Mouse (Mus musculus) intestine, embryonic 16.5 days (tissue): ENCODE data around the gene Nup88. TPM values are rescaled to one million over a fixed set of nuclear protein-coding genes. Genes with fewer than 3 reads are reported as not detected.

Source experiments
- ATAC-seq: fragments of 200-750 bp; cut with Nextera tagmentation; 2 replicates; pipeline ENCODE4 v1.8.0; 2017; ENCODE audit warnings: moderate TSS enrichment, moderate library complexity
- H3K27ac ChIP-seq: fragments of 300-500 bp; sonication (generic); 2 replicates; pipeline ENCODE4 v1.5.1; 2014; ENCODE audit warnings: mild to moderate bottlenecking, low read length
- H3K27me3 ChIP-seq: fragments of 300-500 bp; sonication (generic); replicated peaks from 2 replicates; pipeline ENCODE4 v1.6.1; 2014; ENCODE audit warnings: low read length, control low read depth, mixed read lengths; ENCODE audit not compliant: control insufficient read depth, insufficient read depth
- H3K36me3 ChIP-seq: fragments of 300-500 bp; sonication (generic); 2 replicates; pipeline ENCODE4 v1.6.1; 2014; ENCODE audit warnings: low read length, control low read depth; ENCODE audit not compliant: control insufficient read depth, insufficient read depth
- H3K4me1 ChIP-seq: fragments of 300-500 bp; sonication (generic); 2 replicates; pipeline ENCODE4 v1.6.1; 2014; ENCODE audit warnings: low read length, control low read depth, mixed read lengths; ENCODE audit not compliant: control insufficient read depth, insufficient read depth
- H3K4me2 ChIP-seq: fragments of 300-500 bp; sonication (generic); 2 replicates; pipeline ENCODE4 v1.6.1; 2014; ENCODE audit warnings: low read depth, low read length, control low read depth
- H3K4me3 ChIP-seq: fragments of 300-500 bp; sonication (generic); 2 replicates; pipeline ENCODE4 v1.5.1; 2014; ENCODE audit warnings: mild to moderate bottlenecking, low read length
- H3K9ac ChIP-seq: fragments of 300-500 bp; sonication (generic); 2 replicates; pipeline ENCODE4 v1.6.1; 2014; ENCODE audit warnings: low read depth, low read length
- H3K9me3 ChIP-seq: fragments of 300-500 bp; sonication (generic); 2 replicates; pipeline ENCODE4 v1.6.1; 2016; ENCODE audit warnings: low read length, control low read depth; ENCODE audit not compliant: control insufficient read depth
- WGBS: fragments of 180-500 bp; shearing (Covaris S2); extraction: QIAGEN DNeasy Blood & Tissue Kit; methylation state at CpG from one replicate; pipeline ENCODE4 v1.1.7; 2014; 5-methylcytosine and 5-hydroxymethylcytosine counted together
- polyA plus RNA-seq: library from polyadenylated mRNA; unstranded; fragments of >200 nt; fragmentation: Nextera tagmentation; extraction: Ambion mirVana; gene quantifications from 2 replicates; pipeline ENCODE4 v1.2.1, GENCODE M21; 2015

Gene Nup88
- polyA plus RNA-seq: 86.4 and 92.2 TPM in 2 replicates

GRCm38 (mm10) chr11:70969821-70970559, at the start of gene Nup88, which contains the start of gene Rpain:
Gene Nup88 (minus strand): TSS chr11:70969973.
Gene Rpain (plus strand): TSS chr11:70970213.
- peak; percentile 98 for ATAC-seq
- Histone ChIP-seq H3K27me3 (no peaks in the 10 kb centered on the region), H3K27ac (peak within 1 kb of the TSS; percentile 94), H3K9ac (peak within 1 kb of the TSS; percentile 95), H3K4me3 (peak within 1 kb of the TSS; percentile 92), H3K36me3 (0 out of 2 replicates have a peak, but pooled peaks cover 4% of the 10 kb centered on the region), H3K4me1 (peaks cover 4% of the 10 kb centered on the region), H3K9me3 (no peaks in the 10 kb centered on the region), H3K4me2 (peak within 1 kb of the TSS; percentile 91)
- under 1% methylated on average over 43 of the region's 43 CpGs for WGBS

DNA sequence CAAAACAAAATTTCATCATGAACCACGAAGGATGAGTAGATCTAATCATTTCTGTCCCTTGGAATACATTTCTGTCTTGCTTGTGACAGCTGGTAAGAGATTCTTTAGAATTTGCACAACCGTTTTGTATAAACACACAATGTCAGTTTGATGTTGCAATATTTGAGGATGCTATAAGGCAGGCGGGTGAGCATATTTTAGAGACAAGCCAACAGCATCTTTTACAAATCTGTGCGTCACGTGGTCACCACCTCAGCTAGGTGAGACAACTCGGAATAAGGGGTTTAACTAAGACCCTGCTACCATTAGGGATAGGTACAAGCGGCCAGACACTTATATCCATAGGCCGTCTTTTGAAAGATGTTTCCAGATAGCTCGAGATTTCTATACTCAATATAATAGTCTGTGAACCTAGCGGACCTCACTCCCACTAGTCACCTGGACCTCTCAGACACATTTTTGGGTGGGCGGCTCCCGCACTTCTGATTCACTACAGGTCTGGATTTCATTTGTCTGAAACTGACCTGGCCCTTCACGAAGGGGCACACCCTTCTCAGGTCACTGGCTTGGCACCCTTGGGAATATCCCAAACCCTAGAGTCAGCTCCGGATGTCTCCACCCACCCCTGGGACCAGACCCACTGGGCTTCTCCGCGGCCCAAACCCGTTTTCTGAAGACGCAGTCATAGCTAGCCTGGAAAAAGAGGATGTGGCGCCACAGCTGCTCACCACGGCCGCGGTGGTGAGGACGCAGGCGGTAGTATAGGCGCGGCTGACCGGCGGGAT, 48.8 kb upstream of the Nup88 start:
- Histone ChIP-seq H3K27ac (peak overlapping the region; percentile 70), H3K4me2 (peak overlapping the region; percentile 85), H3K9ac (peak overlapping the region; percentile 93), H3K4me3 (peak overlapping the region; percentile 85), H3K27me3 (no peaks in the 10 kb centered on the region), H3K4me1 (peaks cover 9% of the 10 kb centered on the region), H3K9me3 (no peaks in the 10 kb centered on the region), H3K36me3 (no peaks in the 10 kb centered on the region)
- peak; percentile 32 for ATAC-seq
- WGBS: 4% methylated on average over 28 of the region's 28 CpGs

DNA sequence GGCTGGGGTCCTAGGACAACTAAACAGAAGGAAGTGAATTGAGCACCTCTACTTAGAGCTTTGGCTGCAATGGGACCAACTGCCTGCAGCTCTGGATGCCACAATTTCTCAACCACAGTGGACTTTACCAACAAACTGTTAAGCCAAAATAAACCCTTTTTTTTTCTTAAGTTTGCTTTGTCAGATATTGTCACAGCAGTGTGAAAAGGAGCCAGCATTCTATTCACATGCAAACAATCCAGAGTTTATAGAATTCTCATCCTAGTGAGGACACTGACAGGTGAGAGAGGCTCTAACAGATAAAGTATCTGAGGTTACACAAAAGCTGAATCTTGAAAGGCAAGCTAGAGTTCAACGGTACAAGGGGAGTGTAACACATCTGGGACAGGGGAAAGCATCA, 47.3 kb upstream of the Nup88 start:
- Histone ChIP-seq H3K27me3 (no peaks in the 10 kb centered on the region), H3K27ac (no peak overlapping the region), H3K4me1 (peaks cover 9% of the 10 kb centered on the region), H3K4me2 (no peak overlapping the region), H3K9ac (no peak overlapping the region), H3K36me3 (peaks cover 4% of the 10 kb centered on the region; the same call in 1 of the 2 replicates), H3K9me3 (no peaks in the 10 kb centered on the region), H3K4me3 (no peak overlapping the region)
- ATAC-seq: no peak
- 78% methylated on average over 1 of the region's 1 CpGs for WGBS

DNA sequence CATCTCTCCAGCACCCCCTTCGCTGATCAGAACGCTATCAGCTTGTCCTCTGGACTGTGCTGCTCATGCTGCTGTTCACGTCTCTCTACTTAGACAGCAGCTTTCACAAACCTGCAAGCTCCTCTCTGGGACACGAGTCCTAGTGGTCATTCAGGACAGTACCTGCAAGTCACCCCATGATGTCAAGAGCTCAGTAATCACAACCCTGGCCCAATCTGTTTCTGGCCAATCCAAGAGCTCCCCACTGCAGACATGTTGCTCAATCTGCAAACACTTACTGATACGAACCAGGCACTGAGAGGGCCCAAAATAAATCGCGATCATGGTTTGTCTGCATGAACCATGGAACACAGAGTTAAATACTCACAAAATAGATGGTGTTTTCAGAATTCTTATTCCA, 43.0 kb upstream of the Nup88 start:
- Histone ChIP-seq H3K27ac (no peak overlapping the region), H3K36me3 (peaks cover 12% of the 10 kb centered on the region), H3K9me3 (no peaks in the 10 kb centered on the region), H3K4me3 (no peak overlapping the region), H3K4me2 (no peak overlapping the region), H3K4me1 (peaks cover 3% of the 10 kb centered on the region), H3K27me3 (no peaks in the 10 kb centered on the region), H3K9ac (no peak overlapping the region)
- 96% methylated on average over 7 of the region's 7 CpGs for WGBS
- no peak for ATAC-seq

DNA sequence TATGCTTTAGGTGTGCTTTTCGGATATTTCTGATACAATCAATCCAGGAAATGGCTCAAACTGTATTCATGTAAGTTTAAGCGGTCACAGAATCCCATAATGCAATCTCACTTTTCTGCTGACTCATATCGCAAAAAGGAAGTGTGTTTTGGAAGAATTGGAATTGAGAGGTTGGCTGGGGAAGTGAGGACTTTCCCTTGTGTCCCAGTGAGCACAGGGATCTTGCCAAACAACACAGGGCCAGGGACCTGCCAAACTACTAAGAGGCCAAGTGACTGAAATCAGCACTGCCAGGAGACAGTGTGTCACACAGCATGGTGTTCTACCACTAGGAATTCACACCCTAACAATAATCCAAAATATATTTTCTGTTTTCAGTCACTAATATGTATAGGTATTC, 38.5 kb upstream of the Nup88 start:
- no peak overlapping the region for H3K27ac ChIP-seq
- ATAC-seq: no peak

DNA sequence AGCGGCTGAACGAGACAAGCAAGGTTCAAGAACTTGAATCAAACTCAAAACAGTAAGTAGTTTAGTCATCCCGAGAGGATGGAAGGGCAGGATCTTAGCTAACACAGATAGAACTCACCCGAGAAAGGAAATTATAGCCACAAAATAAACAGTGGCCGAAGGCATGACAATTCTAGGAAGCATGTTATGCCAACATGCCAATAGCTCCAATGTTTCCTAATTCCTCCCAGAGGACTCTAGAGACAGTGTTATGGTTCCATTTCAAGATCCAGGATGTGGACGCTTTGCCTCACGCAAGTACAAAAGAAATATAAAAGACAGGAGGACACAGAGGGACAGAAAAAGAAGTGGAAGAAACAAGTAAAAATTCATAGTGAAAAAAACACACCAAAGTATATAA, 38.1 kb upstream of the Nup88 start:
- Histone ChIP-seq H3K36me3 (peaks cover 11% of the 10 kb centered on the region), H3K27me3 (no peaks in the 10 kb centered on the region), H3K9ac (no peak overlapping the region), H3K4me1 (peaks cover 5% of the 10 kb centered on the region), H3K4me3 (no peak overlapping the region), H3K4me2 (no peak overlapping the region), H3K27ac (no peak overlapping the region), H3K9me3 (no peaks in the 10 kb centered on the region)
- ATAC-seq: no peak
- 83% methylated on average over 7 of the region's 7 CpGs for WGBS

More for the DNA sequence above, 38.5 kb upstream of the Nup88 start:
- peaks cover 12% of the 10 kb centered on the region for H3K36me3 ChIP-seq
- H3K27me3 ChIP-seq: no peaks in the 10 kb centered on the region
- H3K4me2 ChIP-seq: no peak overlapping the region
- no peak overlapping the region for H3K9ac ChIP-seq
- H3K4me1 ChIP-seq: no peaks in the 10 kb centered on the region; the same call in none of the 2 replicates
- WGBS: 92% methylated on average over 3 of the region's 3 CpGs
- no peak overlapping the region for H3K4me3 ChIP-seq
- H3K9me3 ChIP-seq: no peaks in the 10 kb centered on the region

GRCm38 (mm10) chr11:71007026-71007425, 37.3 kb upstream of the Nup88 start:
- Histone ChIP-seq H3K4me3 (no peak overlapping the region), H3K9me3 (no peaks in the 10 kb centered on the region), H3K4me1 (peaks cover 13% of the 10 kb centered on the region), H3K27ac (no peak overlapping the region), H3K36me3 (peaks cover 8% of the 10 kb centered on the region; the same call in 1 of the 2 replicates), H3K9ac (no peak overlapping the region), H3K27me3 (no peaks in the 10 kb centered on the region), H3K4me2 (no peak overlapping the region)
- no peak for ATAC-seq
- WGBS: 93% methylated on average over 6 of the region's 6 CpGs

DNA sequence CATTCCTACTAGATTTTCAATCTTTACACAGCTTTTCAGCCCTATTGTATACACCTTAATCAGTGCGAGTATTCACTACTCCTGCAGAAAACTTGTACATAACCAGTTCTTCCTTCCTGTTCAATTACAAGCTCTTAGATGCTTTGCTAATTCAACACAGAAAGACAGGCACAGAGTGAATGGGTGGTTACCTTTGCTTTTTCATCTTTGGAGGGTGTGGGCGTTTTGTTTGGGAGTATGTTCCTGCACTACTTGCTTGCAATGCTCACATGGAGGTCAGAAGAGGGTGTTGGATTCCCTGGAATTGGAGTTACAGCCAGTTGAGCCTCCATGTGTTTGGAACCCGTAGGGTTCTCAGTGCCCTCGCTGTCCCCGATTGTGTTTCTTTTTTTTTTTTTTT, 35.3 kb upstream of the Nup88 start:
- Histone ChIP-seq H3K27ac (no peak overlapping the region), H3K4me1 (peaks cover 13% of the 10 kb centered on the region), H3K27me3 (no peaks in the 10 kb centered on the region), H3K36me3 (peaks cover 5% of the 10 kb centered on the region; the same call in 1 of the 2 replicates), H3K4me2 (peak overlapping the region; percentile 22), H3K9ac (no peak overlapping the region), H3K4me3 (no peak overlapping the region), H3K9me3 (no peaks in the 10 kb centered on the region)
- 58% methylated on average over 5 of the region's 5 CpGs for WGBS
- ATAC-seq: no peak

DNA sequence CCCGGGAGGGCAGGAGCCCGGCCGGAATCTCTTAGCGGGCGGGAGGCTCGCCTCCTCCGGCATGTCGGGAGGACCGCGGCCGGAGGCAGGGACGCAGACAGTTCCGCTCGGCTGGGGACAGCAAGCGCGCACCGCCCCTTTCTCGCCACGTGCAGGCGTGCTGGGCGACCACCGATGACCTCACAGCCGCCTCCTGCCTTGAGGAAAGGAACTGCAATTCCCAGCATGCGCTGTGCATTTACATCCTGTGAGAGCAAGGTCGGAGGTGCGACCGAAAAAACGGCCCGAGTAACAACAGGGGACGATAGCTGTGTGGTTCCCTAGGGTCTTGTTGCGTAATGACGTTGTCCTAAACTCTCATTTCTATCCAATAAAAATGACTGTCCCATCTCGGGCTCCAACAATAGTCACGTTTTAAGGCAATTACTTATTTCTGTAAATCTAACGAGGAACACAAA, 34.6 kb upstream of the Nup88 start, which contains the start of gene Dhx33:
TSS of gene Dhx33 (minus strand) at position 122 of the 458 bp plus-strand sequence.
- Histone ChIP-seq H3K27me3 (no peaks in the 10 kb centered on the region), H3K9ac (peak within 1 kb of the TSS; percentile 81), H3K4me3 (peak within 1 kb of the TSS; percentile 96), H3K4me1 (peaks cover 13% of the 10 kb centered on the region), H3K27ac (peak within 1 kb of the TSS; percentile 87), H3K4me2 (peak within 1 kb of the TSS; percentile 59), H3K36me3 (0 out of 2 replicates have a peak, but pooled peaks cover 2% of the 10 kb centered on the region), H3K9me3 (no peaks in the 10 kb centered on the region)
- WGBS: under 1% methylated on average over 33 of the region's 35 CpGs
- ATAC-seq: peak; percentile 98
